Mouse (Mus musculus) cerebellum, adult 9-10 months (tissue): ENCODE data around the gene Ift43.

ENCODE experiments used
- DNase-seq: peaks from one replicate; pipeline ENCODE4 v3.0.0; 2022

The Ift43 gene

GRCm38 (mm10) chr12:86132799-86133198 lies 50.5 kb downstream of the Ift43 start:
- DNase-seq, result peak; percentile 94

GRCm38 (mm10) chr12:86135691-86136090 lies 53.4 kb downstream of the Ift43 start:
- no peak for DNase-seq

GRCm38 (mm10) chr12:86138696-86139095 lies 56.4 kb downstream of the Ift43 start:
- DNase-seq, result no peak

GRCm38 (mm10) chr12:86142389-86142788 lies 60.0 kb downstream of the Ift43 start:
- DNase-seq, result no peak

GRCm38 (mm10) chr12:86146246-86146645 lies 63.9 kb downstream of the Ift43 start:
- DNase-seq, result no peak

GRCm38 (mm10) chr12:86148271-86148670 lies 65.9 kb downstream of the Ift43 start:
- DNase-seq, result no peak

- DNase-seq, result no peak
Observed at GRCm38 (mm10) chr12:86149087-86149486, 66.7 kb downstream of the Ift43 start.

- DNase-seq, result no peak
Observed at GRCm38 (mm10) chr12:86151941-86152340, 69.6 kb downstream of the Ift43 start.

- DNase-seq, result no peak
Observed at GRCm38 (mm10) chr12:86153213-86153957, 71.0 kb downstream of the Ift43 start.

- DNase-seq, result no peak
Observed at GRCm38 (mm10) chr12:86155176-86155575, 72.8 kb downstream of the Ift43 start.

- peak; percentile 48 for DNase-seq
Observed at GRCm38 (mm10) chr12:86157166-86157565, 74.8 kb downstream of the Ift43 start.

- DNase-seq, result peak; percentile 70
Observed at GRCm38 (mm10) chr12:86157894-86158444, 75.6 kb downstream of the Ift43 start.

- peak; percentile 99 for DNase-seq
Observed at GRCm38 (mm10) chr12:86158689-86159483, 76.5 kb downstream of the Ift43 start.

- peak; percentile 70 for DNase-seq
Observed at GRCm38 (mm10) chr12:86161436-86161835, 79.1 kb downstream of the Ift43 start.

GRCm38 (mm10) chr12:86161942-86162341 lies 79.6 kb downstream of the Ift43 start:
- peak; percentile 51 for DNase-seq

GRCm38 (mm10) chr12:86162890-86163816 lies 80.8 kb downstream of the Ift43 start:
- DNase-seq, result peak; percentile 34

GRCm38 (mm10) chr12:86166244-86166643 lies 83.9 kb downstream of the Ift43 start:
- no peak for DNase-seq

GRCm38 (mm10) chr12:86167075-86167474 lies 84.7 kb downstream of the Ift43 start:
- DNase-seq, result peak; percentile 48

GRCm38 (mm10) chr12:86168712-86169111 lies 86.4 kb downstream of the Ift43 start:
- no peak for DNase-seq

- DNase-seq, result no peak
Observed at GRCm38 (mm10) chr12:86169195-86169594, 86.9 kb downstream of the Ift43 start.

GRCm38 (mm10) chr12:86173314-86173713 lies 91.0 kb downstream of the Ift43 start:
- DNase-seq, result no peak

- DNase-seq, result no peak
Observed at GRCm38 (mm10) chr12:86174369-86174768, 92.0 kb downstream of the Ift43 start.

- DNase-seq, result no peak
Observed at GRCm38 (mm10) chr12:86175476-86175942, 93.2 kb downstream of the Ift43 start.
